Mouse (Mus musculus) splenic B cell, adult 2 months (primary cell): ENCODE results near the gene Hnf1a.

Source experiments
- DNase-seq: peaks from one replicate; pipeline ENCODE4 v3.0.0-alpha.2; 2011; ENCODE audit warnings: low read depth, low spot score
- H3K27me3 ChIP-seq: 2 replicates; pipeline ENCODE4 v1.6.1; 2012; ENCODE audit warnings: mild to moderate bottlenecking, low read length, moderate library complexity, mixed read lengths; ENCODE audit not compliant: control insufficient read depth, poor library complexity, insufficient read depth, severe bottlenecking
- H3K36me3 ChIP-seq: 2 replicates; pipeline ENCODE4 v1.6.1; 2012; ENCODE audit warnings: mild to moderate bottlenecking, low read length, moderate library complexity, mixed read lengths; ENCODE audit not compliant: control insufficient read depth, poor library complexity, insufficient read depth, severe bottlenecking

Hnf1a gene

GRCm38 (mm10) chr5:114908598-114909305 lies 62.1 kb downstream of the Hnf1a start:
- DNase-seq, result no peak
- peaks cover 9% of the 10 kb centered on the region; the same call in 1 of the 2 replicates for H3K36me3 ChIP-seq
- H3K27me3 ChIP-seq, result no peaks in the 10 kb centered on the region

GRCm38 (mm10) chr5:114902413-114902812 lies 68.5 kb downstream of the Hnf1a start:
- DNase-seq, result peak; percentile 85
- Histone ChIP-seq H3K27me3 (no peaks in the 10 kb centered on the region), H3K36me3 (peaks cover 9% of the 10 kb centered on the region; the same call in 1 of the 2 replicates)
